Mouse (Mus musculus) embryo, embryonic 9.5 days (tissue): ENCODE measurements around the gene Slpi.
"Not testable (repeated sequence)": the region's sequence is repeated elsewhere in the genome, so short reads cannot be mapped to it uniquely, and the experiment has no call there.

ENCODE experiments used
- DNase-seq: peaks from one replicate; pipeline ENCODE4 v3.0.0-alpha.2; 2017; ENCODE audit errors: extremely low spot score

The Slpi gene

GRCm38 (mm10) chr2:164377478-164378426, 11.1 kb downstream of the Slpi start:
- DNase-seq = no peak

GRCm38 (mm10) chr2:164373187-164373586, 15.7 kb downstream of the Slpi start:
- no peak for DNase-seq

- DNase-seq = no peak
These were observed 16.4 kb downstream of the Slpi start for GRCm38 (mm10) chr2:164372408-164373053.

GRCm38 (mm10) chr2:164371371-164371770, 17.5 kb downstream of the Slpi start:
- DNase-seq = no peak

DNA sequence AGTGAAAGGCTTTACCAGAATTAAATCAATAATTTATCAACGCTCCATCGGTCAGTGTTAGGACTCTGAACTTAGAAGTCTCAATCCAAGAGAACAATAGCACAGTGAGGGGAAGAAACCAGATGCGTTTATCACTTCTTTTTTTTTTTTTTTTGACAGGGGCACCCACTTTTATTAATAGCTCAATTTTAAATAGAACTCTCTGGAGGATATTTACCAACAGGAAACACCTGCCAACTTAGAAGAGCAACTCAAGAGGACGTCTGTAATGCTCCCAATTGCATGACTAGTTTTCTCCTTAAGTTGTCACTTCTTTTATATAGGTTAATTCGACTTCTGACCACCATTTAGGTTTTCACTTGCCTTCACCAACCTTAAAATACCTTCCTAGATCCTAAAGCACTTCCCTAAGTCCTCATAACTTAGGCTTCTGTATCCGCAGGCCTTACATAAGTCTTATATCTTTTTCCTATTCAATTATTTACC, 20.2 kb downstream of the Slpi start:
- DNase-seq = no peak

GRCm38 (mm10) chr2:164366947-164367346, 21.9 kb downstream of the Slpi start:
- DNase-seq = no peak

DNA sequence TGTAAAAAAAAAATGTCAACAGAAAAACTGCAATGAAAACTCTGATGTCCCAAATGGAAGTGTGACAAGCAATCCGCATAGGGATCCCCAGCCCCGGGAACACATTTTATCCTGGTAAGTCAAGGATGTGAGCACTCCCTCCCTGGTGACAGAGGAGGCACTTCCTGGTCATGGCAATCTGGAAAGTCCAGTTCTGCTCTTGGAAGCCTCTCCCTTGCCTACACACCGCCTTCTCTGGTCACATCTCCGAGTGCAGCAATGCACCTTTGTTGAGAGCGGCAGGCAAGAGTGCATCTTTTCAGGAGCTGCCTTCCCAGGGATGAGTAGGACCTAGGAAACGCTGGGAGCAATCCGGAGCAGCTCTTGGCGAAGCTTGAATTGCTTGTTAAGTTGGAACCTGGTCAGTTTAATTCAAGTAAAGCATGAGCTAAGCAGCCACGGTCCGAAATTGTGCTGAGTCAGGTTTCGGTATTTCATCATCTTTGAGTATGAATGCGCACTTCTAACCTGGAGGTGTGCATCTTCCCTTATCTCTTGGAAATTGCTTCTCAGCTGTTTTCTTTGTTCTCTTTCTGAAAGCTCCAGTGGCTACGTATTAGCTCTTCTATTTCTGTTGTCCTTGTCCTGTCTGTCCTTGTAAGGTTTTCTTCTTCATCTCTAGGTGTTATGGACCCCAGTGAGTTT, 27.8 kb downstream of the Slpi start:
- no peak for DNase-seq

DNA sequence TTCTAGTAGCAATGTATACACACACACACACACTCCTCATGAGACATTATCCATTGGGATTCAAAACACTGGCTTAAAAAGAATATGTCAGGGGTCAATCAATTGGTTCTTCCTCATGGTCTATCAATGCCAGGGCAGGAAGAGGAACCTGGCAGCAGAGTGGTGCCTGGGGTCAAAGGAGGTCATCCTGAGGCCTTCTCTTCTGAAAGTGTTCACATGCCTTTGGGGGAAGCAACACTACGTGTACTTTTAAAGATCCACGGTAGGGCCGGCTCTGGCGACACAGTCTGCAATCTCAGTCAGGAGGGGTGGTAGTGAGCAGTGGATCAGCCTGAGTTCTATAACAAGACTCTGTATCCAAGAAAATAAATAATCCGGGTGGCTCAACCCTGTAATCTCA, 29.2 kb downstream of the Slpi start:
- no peak for DNase-seq

DNA sequence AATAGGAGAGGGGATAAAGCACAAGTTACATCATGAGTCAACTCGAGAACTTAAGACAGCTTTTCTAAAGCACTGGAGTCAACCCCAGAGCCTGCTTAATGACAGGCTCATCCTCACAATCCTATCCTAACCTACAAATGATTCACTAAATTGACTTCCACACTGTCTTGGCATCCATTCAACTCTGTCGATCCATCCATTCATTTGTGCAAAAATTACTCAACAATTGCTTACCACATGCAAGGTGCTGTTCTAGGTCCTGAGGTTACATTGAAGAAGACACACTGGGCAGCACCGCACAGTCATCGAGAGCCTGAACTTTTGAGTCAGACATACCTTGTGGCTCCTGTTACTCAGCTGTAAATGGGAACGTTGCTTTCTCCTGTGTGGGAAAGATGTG, 29.9 kb downstream of the Slpi start:
- no peak for DNase-seq

- DNase-seq = no peak
These were observed 30.5 kb downstream of the Slpi start for GRCm38 (mm10) chr2:164358373-164358772.

DNA sequence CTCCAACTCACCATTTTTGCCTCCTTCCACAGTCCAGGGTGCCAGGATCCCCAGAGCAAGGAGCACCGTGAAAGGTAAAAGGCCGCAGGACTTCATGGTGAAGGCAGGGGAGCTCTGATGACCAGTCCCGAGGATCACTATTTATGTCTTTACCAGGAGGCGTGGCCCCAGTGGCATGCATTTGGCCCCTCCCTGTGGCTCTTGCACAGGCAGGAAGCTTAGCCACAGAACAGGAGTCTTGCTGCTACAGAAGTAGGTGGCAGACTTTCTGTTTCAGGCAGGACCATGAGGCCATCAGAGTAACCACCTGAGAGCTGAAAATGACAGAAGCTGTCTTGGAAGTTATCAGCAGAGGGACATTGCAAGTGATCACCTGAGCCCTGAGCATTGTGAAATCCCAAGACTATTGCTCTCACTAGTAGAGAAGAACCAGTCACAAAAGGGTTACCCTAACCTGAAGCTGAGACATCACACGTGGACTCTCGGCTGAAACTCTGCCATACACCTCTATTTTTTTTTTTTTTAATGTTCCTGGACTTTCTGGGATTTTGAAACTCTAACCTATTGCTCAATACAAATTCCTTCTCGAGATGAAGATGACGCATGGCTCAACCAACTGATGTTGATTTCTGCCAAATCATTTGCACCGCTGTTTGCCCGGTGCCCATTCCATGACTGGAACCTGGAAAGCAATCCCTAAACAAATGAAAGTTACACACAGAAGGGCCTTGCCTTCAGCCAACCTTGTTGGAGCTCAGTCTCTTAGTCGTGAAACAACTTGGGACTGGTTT, 32.5 kb downstream of the Slpi start:
- no peak for DNase-seq

DNA sequence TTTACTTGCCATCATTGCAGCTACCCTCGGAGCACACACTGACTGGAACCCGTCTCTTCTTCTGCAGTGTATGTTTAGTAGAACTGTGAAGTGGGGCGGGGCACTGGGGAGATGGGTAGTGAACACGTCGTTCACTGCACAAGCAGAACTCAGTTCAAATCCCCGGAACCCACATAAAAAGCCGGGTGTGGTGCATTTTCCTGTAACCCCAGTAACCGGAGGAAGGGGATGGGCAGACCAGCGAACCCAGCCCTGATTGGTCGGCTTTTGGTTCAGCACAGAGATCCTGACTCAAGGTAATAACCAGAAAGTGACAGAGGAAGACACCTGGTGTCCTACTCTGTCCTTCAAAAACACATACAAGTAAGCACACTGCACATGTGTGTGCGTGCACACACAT, 35.5 kb downstream of the Slpi start:
- DNase-seq = no peak

DNA sequence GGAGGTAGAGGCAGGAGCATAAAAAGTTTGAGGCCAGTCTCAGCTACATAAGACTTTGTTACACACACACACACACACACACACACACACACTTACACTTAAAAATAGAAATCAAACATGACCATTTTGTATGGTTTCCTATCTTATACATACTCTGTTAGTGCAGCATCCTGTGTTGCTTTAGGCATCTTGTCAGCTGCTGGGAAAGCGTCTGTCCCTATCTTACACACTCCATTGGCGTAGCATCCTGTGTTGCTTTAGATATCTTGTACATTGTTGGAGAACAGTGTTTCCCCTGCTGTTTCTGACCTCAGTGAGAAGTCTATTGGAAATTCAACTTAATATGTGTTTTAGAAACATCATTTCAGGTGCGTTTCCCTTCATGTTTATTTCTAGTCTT, 36.2 kb downstream of the Slpi start:
- no peak for DNase-seq

DNA sequence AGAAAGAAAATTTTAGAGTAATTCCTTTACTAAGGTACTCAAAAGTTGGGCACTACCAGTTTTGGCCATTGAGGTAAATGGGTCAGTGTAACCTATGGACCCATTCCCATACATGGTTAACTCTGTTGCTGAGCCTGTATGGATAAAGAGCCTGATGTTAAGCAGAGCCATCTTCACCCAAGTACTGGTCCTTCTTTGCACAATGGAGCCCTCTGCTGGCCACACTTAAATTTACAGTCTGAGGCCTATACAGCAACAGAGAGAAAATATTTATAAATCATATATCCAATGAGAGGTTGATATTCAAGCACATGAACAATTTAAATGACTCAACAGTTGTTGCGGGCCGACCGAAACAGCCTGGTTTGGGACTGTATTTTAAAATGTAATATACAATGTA, 39.9 kb downstream of the Slpi start:
- peak; percentile 40 for DNase-seq

DNA sequence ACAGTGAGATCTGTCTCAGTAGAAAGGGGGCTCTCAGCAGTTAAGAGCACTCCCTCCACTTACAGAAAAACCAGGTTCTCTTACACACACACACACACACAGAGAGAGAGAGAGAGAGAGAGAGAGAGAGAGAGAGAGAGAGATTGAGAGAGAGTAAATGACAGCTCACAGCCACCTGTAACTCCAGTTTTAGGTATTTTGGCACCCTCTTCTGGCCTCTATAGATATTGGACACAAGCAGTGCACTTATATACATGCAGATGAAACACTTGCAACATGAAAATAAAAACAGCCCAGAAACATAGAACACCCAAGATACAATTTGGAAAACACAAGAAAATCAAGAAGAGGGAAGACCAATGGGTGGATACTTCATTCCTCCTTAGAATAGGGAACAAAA, 41.2 kb downstream of the Slpi start:
- DNase-seq = not testable (repeated sequence)

- not testable (repeated sequence) for DNase-seq
These were observed 45.2 kb downstream of the Slpi start for GRCm38 (mm10) chr2:164343732-164344131.

- DNase-seq = not testable (repeated sequence)
These were observed 56.5 kb downstream of the Slpi start, which contains the start of gene Svs5 for GRCm38 (mm10) chr2:164332440-164332839. TSS of gene Svs5 (plus strand) at chr2:164332740.

DNA sequence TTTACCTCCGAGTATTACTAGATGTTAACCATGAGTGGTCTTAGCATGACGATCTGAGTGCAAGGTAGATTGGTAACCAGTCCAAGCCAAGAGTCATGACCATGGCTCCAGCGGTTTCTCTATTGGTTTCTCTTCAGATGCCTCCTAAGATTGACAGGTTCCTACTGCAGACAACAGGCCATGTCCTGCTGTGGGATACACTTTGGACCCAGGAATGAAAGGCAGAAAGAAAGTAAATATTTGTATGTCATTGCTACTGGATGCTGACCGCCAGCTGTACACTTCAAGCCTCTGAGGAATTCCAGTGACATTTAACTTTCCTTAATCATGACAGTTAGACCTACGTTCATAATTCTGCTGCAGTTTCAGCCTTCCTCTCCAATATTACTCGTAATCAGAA, 67.9 kb downstream of the Slpi start:
- DNase-seq = no peak

- not testable (repeated sequence) for DNase-seq
These were observed 72.4 kb downstream of the Slpi start, which contains the start of gene Svs6 for GRCm38 (mm10) chr2:164316451-164316850. TSS of gene Svs6 (plus strand) at chr2:164316751.

- not testable (repeated sequence) for DNase-seq
These were observed 73.4 kb downstream of the Slpi start for GRCm38 (mm10) chr2:164315460-164315859.

DNA sequence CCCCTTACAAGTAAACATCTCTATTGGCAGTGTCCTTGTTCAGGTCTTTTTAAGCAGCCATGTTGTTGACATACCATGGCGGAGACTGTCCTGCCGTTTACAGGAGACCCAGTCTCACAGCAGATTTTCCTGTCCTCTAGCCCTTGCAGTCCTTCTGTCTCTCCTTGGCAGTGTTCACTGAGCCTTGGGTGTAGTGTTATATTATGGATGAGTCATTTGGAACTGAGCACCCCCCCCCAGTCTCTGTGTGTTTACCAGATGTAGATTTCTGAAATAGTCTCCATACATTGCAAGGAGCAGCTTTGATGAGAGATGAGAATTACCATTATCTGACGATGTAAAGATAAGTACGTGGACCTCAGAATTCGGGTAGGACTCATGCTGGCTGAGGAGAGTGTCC, 76.3 kb downstream of the Slpi start:
- no peak for DNase-seq
